Mouse (Mus musculus) heart, adult 2 months (tissue): ENCODE results near the gene Lrrc34. TPM values are rescaled to one million over a fixed set of nuclear protein-coding genes. Genes with fewer than 3 reads are reported as not detected.

Experiments
- DNase-seq, 2 experiments: peaks; one replicate each; pipeline ENCODE4 v3.0.0; 2021
- H3K27ac ChIP-seq: fragments of 200-600 bp; 2 replicates; pipeline ENCODE4 v1.8.1; 2022
- H3K27me3 ChIP-seq: fragments of 200-500 bp; 2 replicates; pipeline ENCODE4 v1.6.1; 2012; ENCODE audit warnings: mild to moderate bottlenecking, low read length, inconsistent platforms, mixed read lengths; ENCODE audit not compliant: control insufficient read depth, insufficient read depth
- H3K36me3 ChIP-seq: fragments of 200-500 bp; 2 replicates; pipeline ENCODE4 v1.6.1; 2012; ENCODE audit warnings: low read length, inconsistent platforms; ENCODE audit not compliant: control insufficient read depth, insufficient read depth
- H3K4me1 ChIP-seq: fragments of 200-500 bp; 2 replicates; pipeline ENCODE4 v1.6.1; 2011; ENCODE audit warnings: low read length; ENCODE audit not compliant: control insufficient read depth, insufficient read depth
- H3K4me3 ChIP-seq: fragments of 200-600 bp; 2 replicates; pipeline ENCODE4 v1.8.1; 2022
- H3K79me2 ChIP-seq: fragments of 200-500 bp; replicated peaks from 2 replicates; pipeline ENCODE4 v1.6.1; 2012; ENCODE audit warnings: mild to moderate bottlenecking, inconsistent platforms, low read length, moderate library complexity, mixed read lengths; ENCODE audit not compliant: control insufficient read depth, insufficient read depth
- H3K9ac ChIP-seq: fragments of 200-500 bp; 2 replicates; pipeline ENCODE4 v1.6.1; 2012; ENCODE audit warnings: low read depth, mild to moderate bottlenecking, control low read depth, inconsistent platforms, low read length, mixed read lengths
- CTCF ChIP-seq: fragments of 200-600 bp; IDR thresholded peaks from 2 replicates; pipeline ENCODE4 v1.8.1; 2022; ENCODE audit warnings: antibody characterized with exemption, mild to moderate bottlenecking, moderate library complexity
- EP300 ChIP-seq: fragments of 200-500 bp; IDR thresholded peaks from 2 replicates; pipeline ENCODE4 v1.6.1; 2011; ENCODE audit warnings: low read depth, low read length, control low read depth; ENCODE audit not compliant: insufficient read depth
- POLR2A ChIP-seq: fragments of 200-500 bp; IDR thresholded peaks from 2 replicates; pipeline ENCODE4 v1.6.1; 2011; ENCODE audit warnings: mild to moderate bottlenecking, low read depth, low read length, control low read depth; ENCODE audit not compliant: insufficient read depth
- WGBS: fragments of 180-500 bp; shearing (Covaris S2); methylation state at CpG from one replicate; pipeline ENCODE4 v1.1.7; 2018; 5-methylcytosine and 5-hydroxymethylcytosine counted together
- intact Hi-C: fragments of 180-260 bp; cut with DNase I; formaldehyde crosslinking; loops from one replicate; pipeline ENCODE4 v1.15.1; 2025
- polyA plus RNA-seq: library from polyadenylated mRNA; depleted of rRNA; stranded (reverse); fragments of >200 nt; gene quantifications from 2 replicates; pipeline ENCODE4 v1.2.3, GENCODE M21; 2012; rRNA removed
- total RNA-seq, 2 experiments: library from RNA; stranded (reverse); gene quantifications; 2 replicates each; pipeline ENCODE4 v1.2.3; 2021

Gene Lrrc34
- total and polyA plus RNA-seq, 3 experiments = 0.06 TPM; not detected in 2

DNA sequence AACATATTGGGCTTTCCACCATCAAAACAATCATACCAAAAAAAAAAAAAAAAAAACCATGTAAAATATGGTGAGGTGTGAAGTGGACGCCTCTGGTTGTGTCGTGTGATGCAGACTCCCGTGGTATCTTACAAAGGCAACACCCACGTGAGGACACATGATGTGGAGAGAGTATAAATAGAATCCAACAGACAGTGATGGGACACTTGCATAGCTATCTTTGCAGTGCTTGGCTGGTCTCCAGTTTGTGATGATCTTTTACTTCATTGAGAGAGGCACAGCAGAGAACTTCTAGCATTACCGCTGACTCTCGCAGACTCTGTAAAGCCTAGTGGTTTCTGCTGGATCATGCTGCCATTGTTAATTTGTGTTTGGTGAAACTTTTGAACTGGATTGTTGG is 58.8 kb downstream of the Lrrc34 start:
- Histone ChIP-seq H3K27me3 (no peaks in the 10 kb centered on the region), H3K4me3 (no peak overlapping the region), H3K79me2 (no peaks in the 10 kb centered on the region), H3K4me1 (peaks cover 3% of the 10 kb centered on the region), H3K36me3 (no peaks in the 10 kb centered on the region), H3K27ac (no peak overlapping the region), H3K9ac (no peak overlapping the region)
- 41% methylated on average over 6 of the region's 6 CpGs for WGBS
- DNase-seq = no peak
- TF ChIP-seq POLR2A (no peak), EP300 (no peak), CTCF (no peak)
- intact Hi-C loops = no loop called here

Other genes starting within 250 kb of the Lrrc34 start
- gene Mecom, start 99.9 kb downstream of the Lrrc34 start, total RNA-seq = 10 to 100 TPM; 12.5 to 18.6 TPM
- 5.2 and 11.9 TPM in 2 replicates for gene Mecom, start 99.9 kb downstream of the Lrrc34 start, polyA plus RNA-seq
- not detected for gene Actrt3, start 47.9 kb downstream of the Lrrc34 start, total RNA-seq
- gene Actrt3, start 47.9 kb downstream of the Lrrc34 start, polyA plus RNA-seq = not detected in 2 replicates
- gene Mynn, start 45.8 kb downstream of the Lrrc34 start, total RNA-seq = 10 to 100 TPM; 13.2 to 13.4 TPM
- gene Mynn, start 45.8 kb downstream of the Lrrc34 start, polyA plus RNA-seq = 7.3 and 10.0 TPM in 2 replicates
- gene Lrriq4, start 3.4 kb downstream of the Lrrc34 start, total RNA-seq = not detected
- not detected in 2 replicates for gene Lrriq4, start 3.4 kb downstream of the Lrrc34 start, polyA plus RNA-seq
- gene Lrrc31, start 52.0 kb upstream of the Lrrc34 start, total RNA-seq = under 1 TPM; 0.11 to 0.18 TPM
- gene Lrrc31, start 52.0 kb upstream of the Lrrc34 start, polyA plus RNA-seq = 0.23 TPM in 2 replicates
- gene Samd7, start 98.4 kb upstream of the Lrrc34 start, total RNA-seq = not detected
- gene Samd7, start 98.4 kb upstream of the Lrrc34 start, polyA plus RNA-seq = not detected in 2 replicates
- gene Sec62, start 145.0 kb upstream of the Lrrc34 start, total RNA-seq = 10 to 100 TPM; 36.6 to 41.5 TPM
- 12.9 and 19.7 TPM in 2 replicates for gene Sec62, start 145.0 kb upstream of the Lrrc34 start, polyA plus RNA-seq
- 1 to 10 TPM; 1.4 to 2.8 TPM for gene Gpr160, start 208.1 kb upstream of the Lrrc34 start, total RNA-seq
- gene Gpr160, start 208.1 kb upstream of the Lrrc34 start, polyA plus RNA-seq = 1.9 and 4.0 TPM in 2 replicates